Mouse (Mus musculus): ENCODE data around the gene Olfr1375.

DNA sequence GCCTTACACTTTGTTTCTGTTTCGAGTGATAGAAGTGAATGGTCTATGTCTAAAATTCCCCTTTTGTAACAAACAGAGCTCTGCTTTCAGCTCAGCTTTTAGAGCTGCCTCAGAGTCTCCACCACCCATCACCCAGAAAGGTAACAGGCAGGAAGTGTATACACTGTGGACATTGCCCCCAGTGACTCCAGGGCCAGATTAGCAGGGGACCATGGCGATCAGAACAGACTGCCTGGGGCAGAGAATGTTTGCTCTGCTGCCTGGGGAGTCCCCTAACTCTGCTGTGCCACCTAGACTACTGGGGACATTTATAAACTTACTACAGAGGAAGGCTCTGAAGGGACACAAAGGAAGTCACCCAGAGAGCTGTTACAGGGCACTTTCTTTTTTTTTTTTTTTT, 31.6 kb upstream of the Olfr1375 start:
- TF ChIP-seq POLR2A (IDR thresholded peaks at IDR 0.05; ENCODE audit: extremely low read depth, insufficient read depth, low read length) (no peak), CTCF (IDR thresholded peaks at IDR 0.05; ENCODE audit: low read depth, low read length) (no peak)

Measured in liver, adult 2 months (tissue).